Mouse (Mus musculus) Patski (cell line): ENCODE measurements around the gene Plekhj1. TPM values are rescaled to one million over a fixed set of nuclear protein-coding genes. Genes with fewer than 3 reads are reported as not detected.
A peak's percentile ranks its signal among the peaks of the same experiment; 100 is the strongest.

Source experiments
- ATAC-seq: fragments of 100-300 bp; one replicate; pipeline ENCODE4 v1.8.0; 2021
- CTCF ChIA-PET: fragments of 350-600 bp; sonication (Branson Sonifier 250); formaldehyde crosslinking; loops from one replicate; lab custom pipeline; 2022; ENCODE audit warnings: inconsistent platforms; lab: Charles Lee
- POLR2A ChIA-PET: fragments of 350-600 bp; sonication (Branson Sonifier 250); formaldehyde crosslinking; loops from one replicate; lab custom pipeline; 2022; ENCODE audit warnings: antibody characterized with exemption, inconsistent platforms; lab: Charles Lee
- DNase-seq: peaks from one replicate; pipeline ENCODE4 v3.0.0-alpha.2; 2011; ENCODE audit warnings: low read depth, low spot score
- H3K27me3 ChIP-seq: fragments of 371-371 bp; one replicate; pipeline ENCODE4 v1.5.1; 2021
- CTCF ChIP-seq: fragments of 100-300 bp; IDR thresholded peaks from one replicate; pipeline ENCODE4 v1.5.1; 2021
- in situ Hi-C: fragments of 300-500 bp; cut with MboI; formaldehyde crosslinking; loops from 3 replicates; pipeline ENCODE4 v1.11.1; 2018; ENCODE audit warnings: low pct_unique_long_range_greater_than_20kb, mixed read lengths
- polyA plus RNA-seq: library from polyadenylated mRNA; unstranded; gene quantifications from one replicate; pipeline ENCODE4 v1.2.3, GENCODE M21; 2021

The Plekhj1 gene
- polyA plus RNA-seq, result 77.0 TPM

DNA sequence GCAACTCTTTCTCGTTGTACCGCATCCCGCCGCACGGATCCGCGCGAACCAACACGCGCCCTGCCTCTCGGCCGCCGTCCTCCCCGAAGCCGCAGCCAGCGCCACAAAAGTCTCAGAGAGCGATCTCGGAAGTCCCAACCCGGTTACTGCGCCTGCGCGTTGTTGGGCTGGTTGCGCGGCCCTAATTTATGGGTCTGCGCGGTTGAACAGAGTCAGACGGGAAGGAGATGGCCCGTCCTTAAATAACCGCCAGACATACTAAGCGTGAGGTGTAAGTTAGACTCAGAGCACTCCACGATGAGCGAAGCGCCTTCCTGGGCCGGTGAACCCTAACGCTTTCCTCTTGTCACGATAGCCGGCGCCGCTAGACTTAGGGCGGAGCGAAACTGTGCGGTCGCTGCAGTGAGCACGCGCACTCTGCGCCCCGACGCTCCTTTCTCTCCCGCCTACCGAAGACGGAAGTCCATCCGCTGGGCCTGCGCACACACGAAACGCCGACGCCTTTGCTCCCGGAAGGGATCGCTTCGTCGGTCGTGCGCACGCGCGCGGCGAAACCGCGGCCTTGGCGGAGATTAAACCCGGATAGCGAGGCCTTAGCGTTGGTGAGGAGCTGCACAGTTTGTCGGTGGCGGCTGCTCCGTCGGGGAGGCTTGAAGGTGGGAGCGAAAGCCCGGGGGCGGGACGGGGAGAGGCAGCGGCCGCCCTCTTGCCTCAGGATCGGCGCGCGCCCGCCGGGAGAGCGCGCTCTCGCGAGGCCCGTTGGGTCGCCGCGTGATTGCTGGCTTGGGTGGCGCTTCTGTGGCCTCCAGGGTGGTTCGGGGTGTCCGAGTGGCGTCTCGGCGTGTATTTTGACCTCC lies at the start of gene Plekhj1, which contains the start of gene Sf3a2:
Plekhj1 (minus strand) TSS at position 477 of the 857 bp plus-strand sequence.
Sf3a2 (plus strand) TSS at position 49 of the 857 bp plus-strand sequence.
- POLR2A ChIA-PET, result interaction anchor here (0.6 to 1.0 kb wide), 2 partner anchors 40 to 46 kb away, joined by 3 read pairs; no protein-coding TSS in a partner anchor
- in situ Hi-C loops, result loop anchor here (5.0 kb wide), 1 partner anchor 51 kb away; no protein-coding TSS in a partner anchor

DNA sequence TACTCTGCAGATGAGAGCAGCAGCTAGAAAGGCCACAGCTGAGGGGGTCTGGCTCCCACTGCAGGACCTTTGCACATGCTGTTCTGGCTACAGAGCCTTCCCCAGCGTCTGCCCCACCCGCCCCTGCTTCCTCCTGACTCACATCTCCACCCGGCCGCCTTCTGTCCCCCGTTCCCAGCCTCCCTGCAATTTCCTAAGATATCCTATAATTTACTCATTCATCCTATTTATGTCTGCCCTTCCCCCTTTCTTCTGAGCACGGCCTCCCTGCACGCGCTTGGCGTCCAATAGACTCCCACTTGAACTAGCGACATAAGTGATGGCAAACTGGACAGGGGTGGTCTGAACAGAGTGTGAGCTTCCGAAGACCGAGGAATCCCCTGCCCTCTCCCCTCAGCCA lies 47.3 kb upstream of the Plekhj1 start:
- CTCF ChIA-PET, result interaction anchor here (1.9 kb wide), 1 partner anchor 12 kb away, joined by 5 read pairs; no protein-coding TSS in a partner anchor
- no peak for DNase-seq

More for the DNA sequence above, at the start of gene Plekhj1, which contains the start of gene Sf3a2:
- no peak for TF ChIP-seq CTCF
- CTCF ChIA-PET, result no interaction called here
- ATAC-seq (peak; percentile 64), DNase-seq (peak; percentile 87)
- H3K27me3 ChIP-seq, result no peaks in the 10 kb centered on the region

DNA sequence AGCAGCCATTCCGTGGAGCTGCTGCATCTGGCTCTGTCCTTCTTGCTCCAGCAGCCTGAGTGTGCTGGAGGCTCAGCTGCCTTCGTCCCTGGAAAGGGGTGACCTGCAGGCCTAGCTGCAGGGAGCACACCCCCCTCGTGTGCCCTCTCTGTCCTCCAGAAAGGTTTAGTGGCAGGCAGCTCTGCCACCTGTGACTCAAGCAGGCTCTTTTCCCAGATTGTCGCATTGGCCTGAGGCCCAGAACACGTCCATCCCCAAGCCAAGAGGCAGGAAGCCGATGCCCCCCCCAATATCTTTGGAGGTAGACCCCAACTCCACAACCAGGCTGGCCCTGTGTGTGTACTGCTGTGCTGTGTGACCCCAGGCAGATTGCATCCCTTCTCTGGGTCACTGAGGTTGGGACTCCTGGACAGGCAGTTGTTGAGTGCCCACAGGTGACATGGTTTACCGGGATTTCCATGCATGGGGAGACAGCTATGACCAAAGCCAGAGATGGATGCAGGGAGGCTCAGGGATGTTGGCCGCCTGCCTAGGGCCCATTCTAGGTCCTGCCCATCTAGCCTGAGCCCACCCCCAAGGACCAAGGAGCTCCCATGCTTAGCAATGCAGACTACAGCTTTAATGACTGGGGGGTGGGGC lies 46.7 kb upstream of the Plekhj1 start:
- POLR2A ChIA-PET, result interaction anchor here (1.1 kb wide), 2 partner anchors 10 to 13 kb away, joined by 4 read pairs; no protein-coding TSS in a partner anchor
- no peak for ATAC-seq
- CTCF ChIA-PET, result interaction anchor here (1.9 kb wide), 1 partner anchor 13 kb away, joined by 5 read pairs; no protein-coding TSS in a partner anchor
- in situ Hi-C loops, result no loop called here
- TF ChIP-seq CTCF, result no peak
- DNase-seq, result no peak
- H3K27me3 ChIP-seq, result peaks cover 27% of the 10 kb centered on the region

More for the DNA sequence above, 47.3 kb upstream of the Plekhj1 start:
- TF ChIP-seq CTCF, result no peak
- no peak for ATAC-seq
- POLR2A ChIA-PET, result interaction anchor here (1.1 kb wide), 2 partner anchors 10 to 12 kb away, joined by 4 read pairs; no protein-coding TSS in a partner anchor
- peaks cover 27% of the 10 kb centered on the region for H3K27me3 ChIP-seq
- in situ Hi-C loops, result no loop called here

DNA sequence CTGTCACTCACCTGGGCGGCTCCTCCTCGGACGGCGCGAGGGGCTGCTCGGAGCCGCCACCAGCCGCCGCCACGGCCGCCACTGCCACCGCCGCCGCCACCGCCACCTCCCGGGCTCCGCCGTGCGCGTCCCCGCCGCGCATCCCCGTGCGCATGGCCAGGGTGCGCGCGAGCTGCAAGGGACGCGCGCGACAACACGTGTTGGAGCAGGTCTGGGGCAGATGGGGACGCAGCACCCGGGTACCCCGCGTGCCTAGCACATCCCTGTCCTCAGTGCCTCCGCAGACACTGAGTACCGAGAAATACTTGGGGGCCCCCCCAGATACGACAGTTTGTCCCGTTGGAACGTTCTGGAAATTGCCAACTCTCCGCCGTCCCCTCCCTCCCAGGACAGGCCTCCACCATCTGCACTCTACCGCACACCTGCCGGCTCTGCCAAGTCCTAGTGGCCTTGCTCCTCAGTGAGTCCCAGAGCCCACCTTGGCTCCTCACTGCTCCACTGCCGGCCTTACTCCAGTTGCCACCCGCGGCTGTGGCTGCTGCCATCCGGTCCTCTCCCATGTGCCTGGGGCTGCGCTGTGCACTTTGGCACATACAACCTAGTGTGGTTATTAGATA lies 45.6 kb upstream of the Plekhj1 start, which contains the start of gene Lingo3:
Lingo3 (minus strand) TSS at position 109 of the 617 bp plus-strand sequence.
- TF ChIP-seq CTCF, result no peak
- POLR2A ChIA-PET, result no interaction called here
- no peak for ATAC-seq
- in situ Hi-C loops, result no loop called here
- H3K27me3 ChIP-seq, result peaks cover 27% of the 10 kb centered on the region
- CTCF ChIA-PET, result interaction anchor here (1.9 kb wide), 1 partner anchor 14 kb away, joined by 5 read pairs; no protein-coding TSS in a partner anchor
- DNase-seq, result no peak

DNA sequence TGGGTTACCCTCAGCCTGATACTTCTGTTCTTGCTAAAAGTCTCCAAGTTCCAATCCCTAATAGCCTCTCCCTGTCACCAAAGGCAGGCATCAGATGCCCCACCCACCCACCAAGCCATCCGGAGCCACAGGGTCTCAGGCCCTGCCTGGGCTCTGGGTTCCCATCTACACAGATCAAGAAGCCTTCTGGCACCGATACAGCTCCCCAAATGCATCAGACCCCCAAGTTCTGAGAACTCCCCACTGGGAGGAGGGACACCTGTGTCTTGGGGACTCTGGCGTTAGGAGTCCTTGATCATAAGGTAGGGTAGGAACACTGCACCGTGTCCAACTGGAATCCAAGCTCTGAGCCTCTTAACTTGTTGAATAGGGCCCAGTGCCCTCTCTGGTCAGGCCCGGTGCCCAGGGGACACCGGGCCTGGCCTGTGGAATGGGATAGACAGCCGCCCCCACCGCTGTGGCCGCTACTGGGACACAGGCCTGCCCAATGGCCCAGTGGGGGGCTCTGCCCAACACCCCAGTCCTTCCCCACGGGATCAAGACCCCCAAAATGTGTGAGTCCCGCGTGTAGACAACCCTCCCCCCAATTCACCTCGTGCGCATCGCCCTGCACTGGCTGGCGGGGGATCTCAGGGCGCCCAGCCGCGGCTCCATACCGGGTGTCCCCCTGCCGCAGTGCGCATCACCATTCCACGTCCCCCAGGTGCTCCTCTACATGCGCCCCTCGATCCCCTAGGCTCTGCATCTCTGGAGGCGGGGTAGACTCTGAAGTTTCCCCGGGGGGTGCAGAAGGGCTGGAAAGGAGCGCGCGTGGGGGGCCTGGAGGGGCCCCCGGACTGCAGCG lies 44.9 kb upstream of the Plekhj1 start:
- ChIA-PET CTCF (interaction anchor here (1.4 kb wide), 1 partner anchor 15 kb away, joined by 4 read pairs; no protein-coding TSS in a partner anchor), POLR2A (interaction anchor here (0.6 kb wide), 1 partner anchor 16 kb away, joined by 3 read pairs; no protein-coding TSS in a partner anchor)
- peak; percentile 6 for ATAC-seq
- TF ChIP-seq CTCF, result no peak
- in situ Hi-C loops, result no loop called here
- no peak for DNase-seq
- H3K27me3 ChIP-seq, result peaks cover 27% of the 10 kb centered on the region

DNA sequence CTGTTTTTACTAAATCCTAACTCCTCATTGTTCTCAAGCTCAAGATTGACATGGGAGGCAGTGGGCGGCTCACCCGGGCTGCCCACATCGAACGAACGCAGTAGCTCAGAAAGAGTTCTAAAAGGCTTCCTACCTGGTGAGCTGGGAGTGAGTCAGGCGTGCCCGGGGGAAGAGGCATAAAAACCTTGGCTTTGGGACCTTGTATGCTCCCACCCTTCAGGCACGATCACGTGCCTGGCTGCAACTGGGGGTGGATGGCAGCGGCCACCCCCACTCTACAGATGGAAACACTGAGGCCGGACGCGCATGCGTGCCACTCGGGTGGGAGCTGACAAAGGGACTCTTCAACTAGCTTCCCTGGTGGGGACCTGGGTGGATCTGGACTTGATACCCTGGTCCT lies 43.9 kb upstream of the Plekhj1 start:
- no peak for ATAC-seq
- ChIA-PET POLR2A (interaction anchor here (0.6 kb wide), 1 partner anchor 15 kb away, joined by 3 read pairs; no protein-coding TSS in a partner anchor), CTCF (interaction anchor here (1.4 kb wide), 1 partner anchor 14 kb away, joined by 4 read pairs; no protein-coding TSS in a partner anchor)
- H3K27me3 ChIP-seq, result peaks cover 27% of the 10 kb centered on the region
- DNase-seq, result no peak
- in situ Hi-C loops, result no loop called here
- no peak for TF ChIP-seq CTCF

DNA sequence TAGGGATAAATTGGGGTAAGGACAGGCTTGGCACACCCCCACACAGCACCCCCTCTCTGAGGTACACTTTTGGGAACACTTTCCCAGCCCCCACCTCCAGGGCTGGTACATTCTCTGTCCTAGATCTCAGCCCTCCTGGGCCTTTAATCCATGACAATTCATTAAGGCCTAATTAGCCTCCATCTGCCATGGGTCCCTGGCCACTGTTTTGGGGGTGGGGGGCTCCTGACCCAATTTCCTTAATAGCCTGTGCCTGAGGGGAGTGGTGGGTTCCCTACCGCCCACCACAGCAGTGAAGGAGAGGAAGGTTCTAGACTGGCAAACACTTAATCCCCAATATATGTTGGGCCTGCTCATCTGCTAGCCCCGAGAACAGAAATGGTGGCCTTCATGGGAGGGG lies 43.3 kb upstream of the Plekhj1 start:
- no peak for TF ChIP-seq CTCF
- ATAC-seq, result no peak
- POLR2A ChIA-PET, result no interaction called here
- H3K27me3 ChIP-seq, result peaks cover 27% of the 10 kb centered on the region
- in situ Hi-C loops, result no loop called here
- DNase-seq, result no peak
- CTCF ChIA-PET, result interaction anchor here (1.4 kb wide), 1 partner anchor 14 kb away, joined by 4 read pairs; no protein-coding TSS in a partner anchor

DNA sequence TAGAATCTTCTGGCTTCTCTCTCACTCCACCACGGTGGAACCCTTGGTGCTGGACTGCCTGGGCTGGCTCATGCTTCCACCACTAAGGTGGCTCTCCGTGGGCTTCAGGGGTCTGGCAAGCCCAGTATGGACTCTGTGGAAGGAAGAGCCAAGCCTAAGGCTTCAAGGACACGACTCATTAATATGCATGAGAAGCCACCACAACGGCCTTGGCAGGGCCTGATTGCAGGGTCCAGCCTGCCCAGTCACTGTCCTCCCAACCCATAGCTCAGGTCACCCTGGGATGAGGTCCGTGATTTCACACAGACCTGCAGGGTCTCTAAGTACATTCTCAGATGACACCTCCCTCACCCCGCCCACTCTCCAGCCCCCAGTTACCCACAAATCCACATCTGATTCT lies 41.4 kb upstream of the Plekhj1 start:
- no peak for TF ChIP-seq CTCF
- CTCF ChIA-PET, result no interaction called here
- POLR2A ChIA-PET, result no interaction called here
- ATAC-seq (no peak), DNase-seq (no peak)
- H3K27me3 ChIP-seq, result peaks cover 25% of the 10 kb centered on the region
- in situ Hi-C loops, result no loop called here

DNA sequence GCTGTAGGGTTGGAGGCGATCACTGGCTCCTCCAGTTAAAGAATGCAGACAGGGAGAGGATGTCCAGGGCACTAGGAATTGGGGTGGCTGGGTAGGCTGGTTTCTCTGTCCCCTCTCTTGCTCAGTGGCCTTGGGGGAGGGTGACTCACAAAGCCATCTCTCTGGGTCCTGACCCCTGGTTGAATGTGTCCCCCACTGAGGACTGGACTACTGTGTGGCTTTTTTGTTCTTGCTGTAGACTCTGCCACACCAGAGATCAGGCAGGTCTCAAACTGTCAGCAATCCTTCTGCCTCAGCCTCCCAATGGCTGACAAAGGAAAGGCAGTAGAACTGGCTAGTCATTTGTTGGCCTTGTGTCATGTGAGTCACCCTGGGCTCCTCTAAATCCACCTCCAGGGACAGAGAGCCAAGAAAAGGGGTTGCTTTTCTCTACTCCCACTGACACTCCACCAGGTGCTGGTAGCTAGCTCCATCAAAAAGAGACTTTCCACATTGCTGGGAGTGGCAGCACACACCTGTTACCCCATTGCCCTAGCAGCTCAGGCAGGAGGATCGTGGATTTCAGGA lies 40.0 kb upstream of the Plekhj1 start:
- in situ Hi-C loops, result no loop called here
- ATAC-seq (no peak), DNase-seq (no peak)
- CTCF ChIA-PET, result no interaction called here
- POLR2A ChIA-PET, result no interaction called here
- peaks cover 13% of the 10 kb centered on the region for H3K27me3 ChIP-seq
- no peak for TF ChIP-seq CTCF
